Mouse (Mus musculus): ENCODE measurements at regions not wholly inside any gene's neighbourhood (a gene's known extent, or its start where the extent isn't known, plus 50 kb on each side); places are given as distances from the start of the nearest gene placed in this dataset.
"Not testable (repeated sequence)": the region's sequence is repeated elsewhere in the genome, so short reads cannot be mapped to it uniquely, and the experiment has no call there.

DNA sequence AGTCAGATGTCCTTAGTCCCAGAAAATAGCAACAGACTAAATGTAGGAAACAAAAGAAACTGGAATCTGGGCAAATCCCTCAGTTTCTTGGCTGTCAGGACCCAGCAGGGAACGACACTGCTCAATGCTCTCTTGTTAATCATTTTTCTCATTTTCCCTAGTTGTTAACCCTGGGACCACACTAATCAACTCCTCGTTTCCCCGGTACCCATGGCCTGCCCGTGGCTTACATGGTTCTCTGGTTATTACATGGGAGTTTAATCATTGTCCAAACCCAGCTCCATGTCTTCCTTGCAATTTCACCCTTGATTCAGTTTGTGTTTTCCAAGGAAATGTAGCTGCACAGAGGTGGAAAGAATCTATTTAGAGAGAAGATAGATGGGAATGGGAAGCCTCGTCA is 580.1 kb upstream of the Klhl29 start:
- ATAC-seq (ENCODE audit: low FRiP score): no peak
- H3K9ac ChIP-seq (replicated peaks): no peak overlapping the region

DNA sequence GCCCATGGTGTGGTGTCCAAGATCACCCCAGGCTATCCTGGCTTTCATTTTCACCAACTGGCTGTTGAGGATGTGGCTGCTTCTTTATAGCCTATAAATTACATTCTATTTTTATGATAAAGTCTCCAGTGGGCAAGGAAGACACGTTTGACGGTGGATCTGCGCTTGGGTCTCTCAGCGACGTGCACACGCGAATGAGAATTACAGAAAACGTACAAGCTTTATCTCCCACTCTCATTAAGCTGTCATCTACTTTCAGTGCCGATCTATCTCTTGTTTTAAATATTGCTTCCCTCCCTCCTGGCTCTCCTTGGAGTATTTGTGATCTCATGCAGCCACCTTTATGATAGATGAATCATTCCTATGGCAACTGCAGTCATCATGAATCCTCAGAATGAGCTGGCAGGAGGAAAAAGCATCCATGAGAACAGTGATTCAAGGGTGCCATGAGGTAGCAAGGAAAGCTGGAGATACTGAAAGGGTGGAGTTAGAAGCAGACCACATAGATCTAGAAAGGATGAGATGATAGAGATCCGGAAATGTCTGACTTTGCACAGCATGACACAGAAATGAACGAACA is 568.0 kb upstream of the Klhl29 start:
- no peak; the same call in 1 of the 2 replicates for ATAC-seq (ENCODE audit: low FRiP score)
- Histone ChIP-seq H3K4me3 (replicated peaks) (no peak overlapping the region), H3K4me1 (0 out of 2 replicates have a peak, but pooled peaks cover 5% of the 10 kb centered on the region), H3K27ac (replicated peaks) (no peak overlapping the region), H3K27me3 (replicated peaks) (no peaks in the 10 kb centered on the region), H3K4me2 (no peak overlapping the region), H3K36me3 (no peaks in the 10 kb centered on the region), H3K9ac (replicated peaks) (no peak overlapping the region), H3K9me3 (replicated peaks) (no peaks in the 10 kb centered on the region)
- WGBS: 48% methylated on average over 11 of the region's 11 CpGs

More for the DNA sequence above, 580.1 kb upstream of the Klhl29 start:
- Histone ChIP-seq H3K4me2 (no peak overlapping the region), H3K27ac (replicated peaks) (no peak overlapping the region), H3K27me3 (replicated peaks) (no peaks in the 10 kb centered on the region), H3K9me3 (replicated peaks) (no peaks in the 10 kb centered on the region), H3K4me3 (replicated peaks) (no peak overlapping the region), H3K4me1 (no peaks in the 10 kb centered on the region), H3K36me3 (no peaks in the 10 kb centered on the region)
- 37% methylated on average over 5 of the region's 5 CpGs for WGBS

DNA sequence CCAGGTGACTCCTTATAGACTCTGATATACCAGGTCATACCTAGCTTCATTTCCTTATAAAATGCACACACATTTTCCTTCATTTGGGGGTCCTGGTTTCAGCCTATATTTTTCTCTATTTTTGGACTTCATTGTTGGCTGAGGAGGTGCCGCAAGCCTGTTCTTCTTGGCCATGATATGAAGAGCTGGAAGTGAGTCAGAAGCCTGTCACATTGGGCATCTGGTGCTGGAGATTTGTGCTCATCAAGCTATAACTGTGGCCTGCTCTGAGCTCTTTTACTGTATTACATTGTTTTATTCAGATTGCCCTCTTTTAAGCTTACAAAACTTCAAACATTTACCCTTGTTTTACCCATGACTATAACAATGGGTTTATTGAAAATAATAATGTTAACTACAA is 545.8 kb upstream of the Klhl29 start:
- no peaks in the 10 kb centered on the region for H3K4me1 ChIP-seq
- no peak for ATAC-seq (ENCODE audit: low FRiP score)
- H3K9me3 ChIP-seq (replicated peaks): no peaks in the 10 kb centered on the region
- H3K9ac ChIP-seq (replicated peaks): no peak overlapping the region
- H3K27me3 ChIP-seq (replicated peaks): no peaks in the 10 kb centered on the region
- H3K27ac ChIP-seq (replicated peaks): no peak overlapping the region
- H3K4me3 ChIP-seq (replicated peaks): no peak overlapping the region
- H3K36me3 ChIP-seq: no peaks in the 10 kb centered on the region
- 89% methylated on average over 1 of the region's 1 CpGs for WGBS
- no peak overlapping the region for H3K4me2 ChIP-seq

DNA sequence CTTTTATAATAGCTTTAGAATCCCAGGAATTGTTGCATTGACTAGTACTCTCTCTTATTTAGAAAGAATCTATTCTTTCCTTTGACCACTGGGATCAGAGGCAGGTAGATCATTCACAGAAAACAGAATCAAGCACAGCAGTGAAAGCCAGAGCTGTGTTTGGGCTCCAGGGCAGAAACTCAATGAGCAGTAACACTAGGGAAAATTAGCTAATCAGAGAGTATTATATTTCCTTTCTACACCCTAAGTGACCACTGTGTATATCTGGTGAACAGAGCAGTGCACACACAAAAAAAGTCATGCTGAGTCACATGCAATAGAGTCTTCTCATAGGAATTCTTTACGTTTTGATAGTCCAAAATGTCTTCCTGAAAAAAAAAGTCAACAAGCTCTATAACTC is 542.5 kb upstream of the Klhl29 start:
- Histone ChIP-seq H3K4me3 (replicated peaks) (no peak overlapping the region), H3K4me2 (no peak overlapping the region)
- WGBS: 55% methylated on average over 1 of the region's 1 CpGs

DNA sequence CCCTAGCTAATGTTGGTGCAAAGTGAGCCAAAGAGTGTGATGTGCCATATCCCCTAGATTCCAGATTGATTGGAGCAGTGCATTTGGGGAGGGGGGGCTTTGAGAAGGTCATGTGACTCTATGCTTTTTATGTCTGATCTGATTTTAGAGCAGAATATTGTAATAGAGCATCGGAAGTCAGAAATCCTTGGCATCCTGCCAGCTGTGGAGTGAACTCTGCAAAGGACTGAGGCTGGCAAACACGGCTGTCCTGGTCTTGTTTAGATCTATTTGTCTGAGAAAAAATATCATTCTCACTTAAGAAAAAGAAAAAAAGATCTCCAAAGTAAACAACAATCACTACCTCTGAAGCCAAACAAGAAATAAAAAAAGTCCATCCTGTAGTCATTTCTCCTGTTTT is 530.8 kb upstream of the Klhl29 start:
- H3K27me3 ChIP-seq (replicated peaks): no peaks in the 10 kb centered on the region
- H3K4me2 ChIP-seq: no peak overlapping the region
- H3K4me1 ChIP-seq: no peaks in the 10 kb centered on the region
- no peak overlapping the region for H3K4me3 ChIP-seq (replicated peaks)
- H3K27ac ChIP-seq (replicated peaks): no peak overlapping the region
- no peaks in the 10 kb centered on the region for H3K9me3 ChIP-seq (replicated peaks)
- H3K36me3 ChIP-seq: no peaks in the 10 kb centered on the region
- H3K9ac ChIP-seq (replicated peaks): no peak overlapping the region
- ATAC-seq (ENCODE audit: low FRiP score): no peak
- WGBS: 61% methylated on average over 2 of the region's 2 CpGs

More for the DNA sequence above, 542.5 kb upstream of the Klhl29 start:
- Histone ChIP-seq H3K27me3 (replicated peaks) (no peaks in the 10 kb centered on the region), H3K36me3 (no peaks in the 10 kb centered on the region), H3K27ac (replicated peaks) (no peak overlapping the region), H3K4me1 (no peaks in the 10 kb centered on the region), H3K9me3 (replicated peaks) (no peaks in the 10 kb centered on the region), H3K9ac (replicated peaks) (no peak overlapping the region)
- ATAC-seq (ENCODE audit: low FRiP score): no peak

DNA sequence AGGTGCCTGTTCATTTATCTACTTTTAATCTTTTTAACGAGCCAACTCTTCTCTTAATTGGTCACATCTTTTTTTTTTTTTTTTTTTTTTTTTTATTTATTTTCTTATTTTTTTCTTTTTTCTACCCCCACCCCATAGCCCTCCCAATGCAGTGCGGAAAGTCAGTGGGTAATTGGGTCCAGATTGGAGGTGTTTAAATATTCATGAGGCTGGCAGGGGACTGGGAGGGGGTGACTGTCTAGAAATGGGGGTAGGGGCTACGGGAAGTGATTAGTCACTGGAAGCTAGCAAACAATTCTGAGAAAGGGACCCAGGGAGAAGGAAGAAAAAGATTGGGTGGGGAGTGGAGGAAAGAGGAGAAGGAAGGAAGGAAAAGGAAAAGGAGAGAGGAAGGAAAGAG is 516.3 kb upstream of the Klhl29 start:
- H3K4me3 ChIP-seq (replicated peaks); H3K27ac ChIP-seq (replicated peaks); H3K4me1 ChIP-seq; H3K4me2 ChIP-seq; H3K9ac ChIP-seq (replicated peaks); ATAC-seq (ENCODE audit: low FRiP score); H3K27me3 ChIP-seq (replicated peaks); H3K9me3 ChIP-seq (replicated peaks); H3K36me3 ChIP-seq: not testable (repeated sequence)
- 62% methylated on average over 2 of the region's 3 CpGs for WGBS

DNA sequence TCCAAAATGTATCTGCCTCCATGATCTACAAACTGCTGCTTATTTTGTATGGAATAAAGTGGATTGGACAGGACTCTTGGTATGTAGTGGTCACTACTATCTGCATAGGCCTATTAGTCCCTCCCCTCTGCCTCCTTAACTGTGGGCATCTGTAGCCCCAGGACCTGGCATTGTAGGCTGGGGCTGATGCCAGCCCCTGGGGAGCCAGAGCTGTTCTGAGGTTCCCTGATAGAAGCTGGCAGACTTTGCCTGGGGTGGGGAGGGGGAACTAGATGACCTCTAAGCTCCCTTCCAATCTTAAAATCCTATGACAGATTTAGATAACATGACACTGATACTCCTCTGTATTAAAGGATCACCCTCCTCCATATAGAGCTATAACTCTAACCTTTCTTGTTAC is 491.2 kb upstream of the Klhl29 start:
- H3K9ac ChIP-seq (replicated peaks): no peak overlapping the region
- H3K36me3 ChIP-seq: no peaks in the 10 kb centered on the region
- H3K4me1 ChIP-seq: 0 out of 2 replicates have a peak, but pooled peaks cover 4% of the 10 kb centered on the region
- H3K4me2 ChIP-seq: no peak overlapping the region
- H3K27ac ChIP-seq (replicated peaks): no peak overlapping the region
- no peak for ATAC-seq (ENCODE audit: low FRiP score)
- no peak overlapping the region for H3K4me3 ChIP-seq (replicated peaks)
- H3K27me3 ChIP-seq (replicated peaks): no peaks in the 10 kb centered on the region
- no peaks in the 10 kb centered on the region for H3K9me3 ChIP-seq (replicated peaks)

DNA sequence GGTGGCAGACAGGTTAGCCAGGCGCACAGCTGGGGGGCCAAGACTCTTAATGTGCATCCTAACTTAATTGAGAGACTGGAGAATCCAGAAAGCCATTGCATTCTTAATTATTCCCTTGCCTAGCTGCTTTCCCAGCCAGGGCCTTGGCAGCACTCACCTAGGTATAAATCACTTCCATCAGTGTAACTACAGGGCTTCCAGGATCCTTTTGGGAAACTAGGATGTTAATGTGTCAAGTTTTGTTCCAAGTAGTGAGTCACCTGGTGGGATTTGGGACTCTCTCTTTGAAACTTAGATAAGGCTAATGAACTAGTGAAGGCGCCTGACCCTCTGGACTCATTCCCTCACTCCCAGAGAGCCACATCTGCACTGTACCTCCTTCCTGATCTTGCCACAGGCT is 484.3 kb upstream of the Klhl29 start:
- Histone ChIP-seq H3K4me2 (no peak overlapping the region), H3K4me3 (replicated peaks) (no peak overlapping the region), H3K27me3 (replicated peaks) (no peaks in the 10 kb centered on the region), H3K9ac (replicated peaks) (no peak overlapping the region), H3K9me3 (replicated peaks) (no peaks in the 10 kb centered on the region), H3K4me1 (no peaks in the 10 kb centered on the region), H3K27ac (replicated peaks) (no peak overlapping the region), H3K36me3 (no peaks in the 10 kb centered on the region)
- ATAC-seq (ENCODE audit: low FRiP score): no peak
- 82% methylated on average over 2 of the region's 2 CpGs for WGBS

DNA sequence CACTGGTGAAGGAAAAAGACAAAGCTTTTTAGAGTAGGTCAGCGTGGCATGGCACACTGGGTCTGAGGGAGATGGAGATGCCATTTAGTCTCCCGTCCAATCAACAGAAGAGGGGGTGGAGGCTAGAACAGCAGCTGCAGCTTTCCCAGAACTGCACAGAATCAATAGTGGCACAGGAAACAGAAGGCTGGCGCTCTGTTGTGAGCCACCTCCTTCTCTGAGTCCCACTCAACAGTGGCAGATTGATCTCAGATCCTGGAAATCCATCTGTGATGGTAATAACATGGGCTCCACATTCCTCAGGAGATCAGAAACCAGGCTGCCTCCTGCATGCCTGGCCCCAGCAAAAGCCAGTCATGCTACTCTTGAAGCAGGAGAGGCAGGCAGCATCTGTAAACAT is 480.9 kb upstream of the Klhl29 start:
- Histone ChIP-seq H3K4me1 (no peaks in the 10 kb centered on the region), H3K4me2 (no peak overlapping the region), H3K4me3 (replicated peaks) (no peak overlapping the region), H3K27ac (replicated peaks) (no peak overlapping the region), H3K27me3 (replicated peaks) (no peaks in the 10 kb centered on the region), H3K36me3 (no peaks in the 10 kb centered on the region), H3K9ac (replicated peaks) (no peak overlapping the region), H3K9me3 (replicated peaks) (no peaks in the 10 kb centered on the region)
- ATAC-seq (ENCODE audit: low FRiP score): no peak
- 50% methylated on average over 3 of the region's 3 CpGs for WGBS

DNA sequence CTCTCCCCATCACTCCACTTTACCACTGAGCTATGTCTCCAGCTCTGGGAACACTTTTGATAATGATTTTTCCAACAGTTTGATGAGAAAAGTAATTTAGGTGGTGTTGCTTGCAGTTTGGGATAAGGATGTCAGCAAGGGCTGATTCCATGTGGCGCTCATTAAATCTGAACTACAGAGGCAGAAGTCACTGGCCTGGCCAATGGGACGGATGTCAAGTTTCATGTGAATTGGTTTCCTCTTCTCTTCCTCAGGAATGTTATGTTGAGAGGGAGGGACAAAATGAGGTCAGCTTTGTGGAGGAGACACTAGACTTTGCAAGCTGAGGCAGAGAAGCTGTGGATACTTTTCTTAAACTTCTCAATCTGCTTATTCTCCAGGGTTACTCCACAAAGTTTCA is 434.9 kb upstream of the Klhl29 start:
- Histone ChIP-seq H3K4me1 (peaks cover 10% of the 10 kb centered on the region), H3K9ac (replicated peaks) (no peak overlapping the region), H3K27me3 (replicated peaks) (no peaks in the 10 kb centered on the region), H3K4me2 (no peak overlapping the region), H3K27ac (replicated peaks) (no peak overlapping the region), H3K36me3 (no peaks in the 10 kb centered on the region), H3K4me3 (replicated peaks) (no peak overlapping the region), H3K9me3 (replicated peaks) (no peaks in the 10 kb centered on the region)
- no peak for ATAC-seq (ENCODE audit: low FRiP score)
- 92% methylated on average over 2 of the region's 2 CpGs for WGBS

DNA sequence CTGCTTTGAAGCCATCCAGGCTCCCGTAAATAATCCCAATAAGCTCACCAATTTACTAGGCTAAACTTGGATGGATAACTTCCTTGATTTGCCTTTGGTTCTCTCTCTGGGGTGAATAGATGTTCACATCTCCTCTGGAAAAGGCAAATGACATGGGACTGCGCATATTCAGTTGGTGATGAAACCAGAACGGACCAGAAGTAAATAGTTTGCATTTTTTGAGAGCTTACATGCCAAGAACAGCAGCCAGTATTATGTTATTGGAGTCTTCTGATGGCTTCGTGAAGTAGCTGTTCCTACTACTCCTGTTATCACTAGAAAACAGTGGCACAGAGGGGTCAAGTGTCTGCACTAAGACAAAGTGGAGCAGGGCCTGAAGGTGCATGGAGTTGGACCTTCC is 434.5 kb upstream of the Klhl29 start:
- Histone ChIP-seq H3K9me3 (replicated peaks) (no peaks in the 10 kb centered on the region), H3K4me3 (replicated peaks) (no peak overlapping the region), H3K4me1 (peaks cover 10% of the 10 kb centered on the region), H3K9ac (replicated peaks) (no peak overlapping the region), H3K4me2 (no peak overlapping the region), H3K27me3 (replicated peaks) (no peaks in the 10 kb centered on the region), H3K27ac (replicated peaks) (no peak overlapping the region), H3K36me3 (no peaks in the 10 kb centered on the region)
- 82% methylated on average over 4 of the region's 4 CpGs for WGBS
- ATAC-seq (ENCODE audit: low FRiP score): no peak

DNA sequence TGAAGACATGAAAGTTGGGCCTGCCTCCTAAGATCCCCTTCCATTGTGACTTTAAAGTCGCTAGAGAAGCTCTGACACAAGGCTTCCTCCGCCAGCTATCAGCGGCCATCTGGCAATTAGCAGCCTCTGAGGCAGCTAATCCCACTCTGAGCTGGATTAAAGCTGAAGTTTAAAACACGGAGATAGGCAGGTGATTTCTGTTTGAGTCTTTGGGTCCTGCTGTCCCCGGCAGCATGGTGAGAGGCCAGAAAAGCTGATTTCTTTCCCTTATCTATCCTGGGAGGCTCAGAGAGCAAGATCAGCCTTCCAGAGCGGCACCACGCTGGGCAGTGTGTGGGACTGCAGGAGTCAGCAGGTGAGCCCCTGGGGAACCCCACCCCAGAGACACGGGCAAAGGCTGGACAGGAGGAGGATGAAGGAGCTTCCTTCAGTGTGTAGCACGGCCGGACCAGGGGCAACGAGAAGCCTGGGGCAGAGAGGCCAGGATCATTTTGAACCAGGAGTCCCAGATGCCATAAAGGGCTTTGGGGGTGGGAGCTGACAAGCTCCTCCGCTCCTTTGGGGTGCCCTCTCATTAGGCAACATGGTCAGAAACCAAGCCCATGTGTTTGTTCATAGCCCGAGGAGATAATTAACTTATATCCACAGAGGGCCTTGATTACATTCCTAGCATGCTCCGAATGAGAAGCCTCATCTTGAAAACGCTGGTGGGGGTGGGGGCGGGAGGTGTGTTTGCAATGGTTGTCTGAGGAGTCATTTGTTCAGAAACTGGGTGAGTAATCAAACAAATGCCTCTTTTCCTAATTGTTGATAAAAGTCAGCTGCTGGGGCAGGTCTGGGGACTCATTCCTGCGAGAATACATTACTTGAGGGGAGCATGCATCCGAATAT is 432.8 kb upstream of the Klhl29 start:
- no peaks in the 10 kb centered on the region for H3K27me3 ChIP-seq (replicated peaks)
- no peak overlapping the region for H3K4me3 ChIP-seq (replicated peaks)
- no peak overlapping the region for H3K4me2 ChIP-seq
- no peaks in the 10 kb centered on the region for H3K9me3 ChIP-seq (replicated peaks)
- no peak overlapping the region for H3K9ac ChIP-seq (replicated peaks)
- WGBS: 30% methylated on average over 18 of the region's 18 CpGs
- ATAC-seq (ENCODE audit: low FRiP score): no peak
- no peaks in the 10 kb centered on the region for H3K36me3 ChIP-seq
- peaks cover 10% of the 10 kb centered on the region for H3K4me1 ChIP-seq
- H3K27ac ChIP-seq (replicated peaks): no peak overlapping the region

Data from neural tube, embryonic 15.5 days (tissue).